Mouse (Mus musculus): Measurements from ENCODE around the gene Abat. TPM values are rescaled to one million over a fixed set of nuclear protein-coding genes. Genes with fewer than 3 reads are reported as not detected.

The Abat gene
- polyA plus RNA-seq, 1 experiment, result 0.05 TPM

DNA sequence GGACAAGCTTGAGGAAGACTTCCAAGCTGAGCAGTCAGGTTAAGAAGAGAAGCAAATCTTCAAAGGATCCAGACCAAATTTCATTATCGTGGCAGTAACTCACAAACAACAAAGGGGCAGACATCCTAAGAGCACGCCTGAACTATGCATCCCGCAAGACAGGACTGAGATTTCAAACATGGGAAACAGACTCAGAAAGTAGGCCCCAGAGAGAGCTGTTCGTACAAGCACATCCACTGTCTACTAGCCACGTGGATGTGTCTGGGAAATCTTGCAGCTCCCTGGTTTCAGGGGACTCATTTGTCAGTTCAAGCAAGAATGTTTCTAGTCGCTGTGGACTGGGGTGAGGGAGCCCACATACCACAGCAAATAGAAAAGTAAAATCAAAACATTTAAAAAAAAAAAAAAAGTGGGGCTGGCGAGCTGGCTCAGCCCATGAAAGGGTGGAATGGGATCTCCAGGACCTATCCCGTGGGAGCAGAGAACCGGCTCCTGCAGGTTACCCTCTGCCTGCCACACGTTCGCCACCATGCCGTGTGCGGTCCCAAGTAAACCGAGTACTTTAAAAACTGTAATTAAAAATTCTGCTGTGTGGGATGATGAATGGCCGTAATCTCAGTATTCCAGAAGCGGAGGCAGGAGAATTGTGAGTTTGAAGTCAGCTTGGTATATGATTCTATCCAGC is 11.1 kb downstream of the Abat start:
- no peak overlapping the region for H3K4me3 ChIP-seq (ENCODE audit: insufficient read depth, poor library complexity, severe bottlenecking)
- no peak overlapping the region for H3ac ChIP-seq (ENCODE audit: control insufficient read depth, insufficient read length, low read depth)
- H3K36me3 ChIP-seq (ENCODE audit: control insufficient read depth, insufficient read depth), result no peaks in the 10 kb centered on the region
- peaks cover 68% of the 10 kb centered on the region for H3K27me3 ChIP-seq (ENCODE audit: control insufficient read depth, insufficient read depth, insufficient read length)
- no peaks in the 10 kb centered on the region for H3K79me3 ChIP-seq (ENCODE audit: low read depth)
- TF ChIP-seq CEBPB (IDR thresholded peaks at IDR 0.05; ENCODE audit: low read depth) (no peak), MAX (IDR thresholded peaks at IDR 0.05) (no peak), MYOG (IDR thresholded peaks at IDR 0.05; ENCODE audit: control insufficient read depth, extremely low read depth, insufficient read length) (no peak), MYOD1 (IDR thresholded peaks at IDR 0.05; ENCODE audit: control insufficient read depth, insufficient read length, low read depth) (no peak), FOSL1 (IDR thresholded peaks at IDR 0.05; ENCODE audit: insufficient read depth, low read length, poor library complexity, severe bottlenecking) (no peak), CTCF (IDR thresholded peaks at IDR 0.05; ENCODE audit: control insufficient read depth, insufficient read depth, insufficient read length) (no peak), USF1 (IDR thresholded peaks at IDR 0.05; ENCODE audit: low read depth) (no peak)
- H3K79me2 ChIP-seq (ENCODE audit: control insufficient read depth, insufficient read depth), result no peaks in the 10 kb centered on the region

DNA sequence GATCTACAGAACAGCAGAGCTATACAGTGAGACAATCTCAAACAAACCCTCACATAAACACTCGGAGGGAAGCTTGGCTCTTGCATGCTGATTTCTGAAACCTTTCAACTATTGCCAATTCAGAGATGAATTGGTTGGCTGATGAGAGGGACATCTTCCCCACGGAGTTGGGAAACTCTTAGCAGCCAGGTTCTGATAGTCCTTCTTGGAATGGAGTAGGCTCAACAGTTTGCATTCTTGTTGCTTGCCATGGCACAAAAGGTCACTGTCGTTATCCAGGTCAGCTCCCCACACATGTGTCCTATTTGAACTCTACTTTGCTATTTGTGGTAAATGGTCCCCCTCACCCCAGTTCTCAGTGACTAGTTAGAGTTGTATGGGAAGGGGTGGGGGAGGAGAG is 12.1 kb downstream of the Abat start:
- Histone ChIP-seq H3K27me3 (ENCODE audit: control insufficient read depth, insufficient read depth, insufficient read length) (peaks cover 67% of the 10 kb centered on the region), H3K79me3 (ENCODE audit: low read depth) (no peaks in the 10 kb centered on the region), H3K36me3 (ENCODE audit: control insufficient read depth, insufficient read depth) (no peaks in the 10 kb centered on the region), H3K4me3 (ENCODE audit: insufficient read depth, poor library complexity, severe bottlenecking) (no peak overlapping the region), H3K79me2 (ENCODE audit: control insufficient read depth, insufficient read depth) (no peaks in the 10 kb centered on the region), H3ac (ENCODE audit: control insufficient read depth, insufficient read length, low read depth) (no peak overlapping the region)
- no peak for TF ChIP-seq MYOD1 (IDR thresholded peaks at IDR 0.05; ENCODE audit: control insufficient read depth, insufficient read length, low read depth)
- TF ChIP-seq MYOG (IDR thresholded peaks at IDR 0.05; ENCODE audit: control insufficient read depth, extremely low read depth, insufficient read length), result no peak
- no peak for TF ChIP-seq MAX (IDR thresholded peaks at IDR 0.05)
- TF ChIP-seq FOSL1 (IDR thresholded peaks at IDR 0.05; ENCODE audit: insufficient read depth, low read length, poor library complexity, severe bottlenecking), result no peak
- TF ChIP-seq CTCF (IDR thresholded peaks at IDR 0.05; ENCODE audit: control insufficient read depth, insufficient read depth, insufficient read length), result no peak

DNA sequence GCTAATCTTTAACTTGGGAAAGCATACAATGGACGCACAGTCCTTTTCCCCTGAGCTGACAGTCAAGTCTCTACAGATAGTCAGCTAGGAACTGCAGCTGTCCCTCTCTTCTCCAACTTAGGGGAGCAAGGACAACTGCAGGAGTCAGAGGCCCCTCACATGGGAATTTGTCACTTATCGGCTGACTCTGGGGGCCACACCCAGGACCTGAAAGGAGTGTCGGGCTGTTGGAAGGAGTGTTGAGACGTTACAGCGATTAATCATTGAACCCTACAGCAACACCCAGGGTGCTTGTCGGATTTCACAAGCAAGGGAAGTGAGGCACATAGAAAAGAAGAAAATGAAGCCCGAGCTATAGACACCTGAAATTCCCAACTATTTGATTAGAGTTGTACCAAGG is 12.6 kb downstream of the Abat start:
- no peak for TF ChIP-seq USF1 (IDR thresholded peaks at IDR 0.05; ENCODE audit: low read depth)
- no peak for TF ChIP-seq MYOD1 (IDR thresholded peaks at IDR 0.05; ENCODE audit: control insufficient read depth, insufficient read length, low read depth)
- TF ChIP-seq CEBPB (IDR thresholded peaks at IDR 0.05; ENCODE audit: low read depth), result no peak
- TF ChIP-seq FOSL1 (IDR thresholded peaks at IDR 0.05; ENCODE audit: insufficient read depth, low read length, poor library complexity, severe bottlenecking), result no peak
- TF ChIP-seq CTCF (IDR thresholded peaks at IDR 0.05; ENCODE audit: control insufficient read depth, insufficient read depth, insufficient read length), result no peak
- no peak for TF ChIP-seq MYOG (IDR thresholded peaks at IDR 0.05; ENCODE audit: control insufficient read depth, extremely low read depth, insufficient read length)
- TF ChIP-seq MAX (IDR thresholded peaks at IDR 0.05), result no peak
- H3K79me2 ChIP-seq (ENCODE audit: control insufficient read depth, insufficient read depth), result no peaks in the 10 kb centered on the region
- H3K79me3 ChIP-seq (ENCODE audit: low read depth), result no peaks in the 10 kb centered on the region
- no peak overlapping the region for H3K4me3 ChIP-seq (ENCODE audit: insufficient read depth, poor library complexity, severe bottlenecking)
- H3K27me3 ChIP-seq (ENCODE audit: control insufficient read depth, insufficient read depth, insufficient read length), result peaks cover 67% of the 10 kb centered on the region
- no peaks in the 10 kb centered on the region for H3K36me3 ChIP-seq (ENCODE audit: control insufficient read depth, insufficient read depth)
- no peak overlapping the region for H3ac ChIP-seq (ENCODE audit: control insufficient read depth, insufficient read length, low read depth)

DNA sequence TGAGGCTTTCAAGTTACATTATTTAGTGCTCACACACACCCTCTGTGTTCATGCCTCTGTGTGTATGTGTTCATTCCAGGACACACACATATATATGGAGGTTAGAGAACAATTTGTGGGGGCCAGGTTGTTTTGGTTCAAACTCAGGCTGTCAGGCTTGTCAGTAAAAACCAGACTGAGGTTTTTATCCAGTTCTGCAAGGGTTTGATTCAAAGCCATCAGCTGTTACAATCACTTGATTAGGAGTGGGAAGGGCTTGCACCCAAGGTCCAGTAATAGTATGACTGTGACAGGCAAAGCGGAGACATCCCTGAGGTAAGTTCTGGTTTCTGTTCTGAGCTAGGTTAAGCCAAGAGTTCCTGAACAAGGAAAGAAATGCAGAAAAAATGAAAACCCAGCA is 16.2 kb downstream of the Abat start:
- peaks cover 44% of the 10 kb centered on the region for H3K27me3 ChIP-seq (ENCODE audit: control insufficient read depth, insufficient read depth, insufficient read length)
- H3ac ChIP-seq (ENCODE audit: control insufficient read depth, insufficient read length, low read depth), result no peak overlapping the region
- TF ChIP-seq MYOG (IDR thresholded peaks at IDR 0.05; ENCODE audit: control insufficient read depth, extremely low read depth, insufficient read length), result no peak
- TF ChIP-seq MAX (IDR thresholded peaks at IDR 0.05), result no peak
- no peak for TF ChIP-seq USF1 (IDR thresholded peaks at IDR 0.05; ENCODE audit: low read depth)
- TF ChIP-seq FOSL1 (IDR thresholded peaks at IDR 0.05; ENCODE audit: insufficient read depth, low read length, poor library complexity, severe bottlenecking), result no peak
- no peak for TF ChIP-seq CTCF (IDR thresholded peaks at IDR 0.05; ENCODE audit: control insufficient read depth, insufficient read depth, insufficient read length)
- no peak for TF ChIP-seq MYOD1 (IDR thresholded peaks at IDR 0.05; ENCODE audit: control insufficient read depth, insufficient read length, low read depth)
- no peak overlapping the region for H3K4me3 ChIP-seq (ENCODE audit: insufficient read depth, poor library complexity, severe bottlenecking)
- no peaks in the 10 kb centered on the region for H3K36me3 ChIP-seq (ENCODE audit: control insufficient read depth, insufficient read depth)
- no peaks in the 10 kb centered on the region for H3K79me3 ChIP-seq (ENCODE audit: low read depth)
- H3K79me2 ChIP-seq (ENCODE audit: control insufficient read depth, insufficient read depth), result no peaks in the 10 kb centered on the region

DNA sequence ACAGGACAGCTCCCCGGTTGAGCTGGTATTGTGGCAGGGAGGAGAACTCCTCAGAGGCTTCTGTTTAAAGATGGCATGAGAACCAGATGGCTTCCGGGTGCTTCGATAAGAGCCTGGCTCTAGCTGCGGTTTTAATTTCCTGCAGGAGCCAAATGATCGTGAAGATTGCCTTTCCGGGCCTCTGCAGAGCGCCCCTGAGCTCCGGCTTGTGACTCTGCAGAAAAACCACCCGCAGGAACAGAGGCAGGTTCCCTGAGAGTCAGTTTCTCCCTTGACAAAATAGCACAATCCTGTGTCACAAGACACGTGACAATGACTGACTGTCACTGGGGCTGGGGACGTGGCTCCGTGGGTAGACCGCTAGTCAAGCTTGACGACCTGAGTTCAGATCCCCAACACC is 16.8 kb downstream of the Abat start:
- no peaks in the 10 kb centered on the region for H3K79me3 ChIP-seq (ENCODE audit: low read depth)
- no peaks in the 10 kb centered on the region for H3K79me2 ChIP-seq (ENCODE audit: control insufficient read depth, insufficient read depth)
- TF ChIP-seq CEBPB (IDR thresholded peaks at IDR 0.05; ENCODE audit: low read depth) (no peak), USF1 (IDR thresholded peaks at IDR 0.05; ENCODE audit: low read depth) (no peak), CTCF (IDR thresholded peaks at IDR 0.05; ENCODE audit: control insufficient read depth, insufficient read depth, insufficient read length) (no peak), MYOG (IDR thresholded peaks at IDR 0.05; ENCODE audit: control insufficient read depth, extremely low read depth, insufficient read length) (no peak), MYOD1 (IDR thresholded peaks at IDR 0.05; ENCODE audit: control insufficient read depth, insufficient read length, low read depth) (no peak), FOSL1 (IDR thresholded peaks at IDR 0.05; ENCODE audit: insufficient read depth, low read length, poor library complexity, severe bottlenecking) (no peak), MAX (IDR thresholded peaks at IDR 0.05) (no peak)
- H3K36me3 ChIP-seq (ENCODE audit: control insufficient read depth, insufficient read depth), result no peaks in the 10 kb centered on the region
- no peak overlapping the region for H3K4me3 ChIP-seq (ENCODE audit: insufficient read depth, poor library complexity, severe bottlenecking)
- no peak overlapping the region for H3ac ChIP-seq (ENCODE audit: control insufficient read depth, insufficient read length, low read depth)
- H3K27me3 ChIP-seq (ENCODE audit: control insufficient read depth, insufficient read depth, insufficient read length), result peaks cover 37% of the 10 kb centered on the region

Measured in C2C12 (cell line).